Mouse (Mus musculus) ES-Bruce4 (cell line): ENCODE data around the gene Gdf7.

Source experiments
- CTCF ChIP-seq: IDR thresholded peaks from one replicate; pipeline ENCODE4 v1.8.1; 2011; ENCODE audit warnings: low read depth, low read length
- EP300 ChIP-seq: IDR thresholded peaks from 2 replicates; pipeline ENCODE4 v1.6.1; 2011; ENCODE audit warnings: low read depth, low read length; ENCODE audit not compliant: insufficient read depth
- POLR2A ChIP-seq: IDR thresholded peaks from one replicate; pipeline ENCODE4 v1.8.1; 2011; ENCODE audit warnings: low read length; ENCODE audit not compliant: insufficient read depth

DNA sequence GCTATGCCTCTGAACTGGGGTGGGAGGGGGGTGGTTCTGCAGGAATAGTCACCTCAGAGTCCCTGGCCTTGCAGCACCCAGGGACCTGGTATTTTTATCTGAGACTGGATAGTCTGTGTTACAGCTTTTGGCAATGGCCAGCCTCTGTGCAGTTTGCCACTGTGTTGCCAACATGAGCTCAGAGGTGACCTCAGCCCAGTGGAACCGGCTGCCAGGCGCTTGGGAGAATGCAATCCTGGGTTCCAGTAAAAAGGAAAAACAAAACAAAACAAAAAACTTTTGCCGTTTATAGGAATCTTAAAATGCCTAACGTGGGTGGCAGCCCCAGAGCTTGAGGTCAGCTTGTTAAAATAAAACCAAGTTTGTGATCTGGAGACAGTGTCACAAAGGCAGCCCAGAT, 32.5 kb upstream of the Gdf7 start:
- TF ChIP-seq CTCF (no peak), POLR2A (no peak), EP300 (no peak)
